Mouse (Mus musculus): ENCODE results near the gene Atf7.

- TF ChIP-seq CTCF (IDR thresholded peaks at IDR 0.05) = no peak
- peak; percentile 95 for TF ChIP-seq POLR2A (IDR thresholded peaks at IDR 0.05; ENCODE audit: insufficient read depth, low read depth, low read length)
- no peak for TF ChIP-seq EP300 (IDR thresholded peaks at IDR 0.05; ENCODE audit: insufficient read depth, low read depth, low read length)
These were observed 46.5 kb upstream of the Atf7 start for GRCm38 (mm10) chr15:102671721-102672214.

Measured in heart, adult 2 months (tissue).